Mouse (Mus musculus) left cerebral cortex, adult 8-10 months (tissue): ENCODE results near the gene Tppp3. TPM values are rescaled to one million over a fixed set of nuclear protein-coding genes. Genes with fewer than 3 reads are reported as not detected.

Experiments
- DNase-seq, 2 experiments: peaks; one replicate each; pipeline ENCODE4 v3.0.0; 2022; ENCODE audit warnings: low spot score in 2 of 2
- total RNA-seq, 4 experiments: library from RNA; stranded (reverse); gene quantifications; 2 replicates each; pipeline ENCODE4 v1.2.4; 2022

Gene Tppp3
- total RNA-seq, 4 experiments from 2014 or later: 59.3 to 66.5 (median 60.9) TPM

GRCm38 (mm10) chr8:105488082-105488481, 16.8 kb upstream of the Tppp3 start:
- no peak for DNase-seq

GRCm38 (mm10) chr8:105484392-105484791, 13.1 kb upstream of the Tppp3 start:
- DNase-seq: no peak

GRCm38 (mm10) chr8:105484030-105484368, 12.7 kb upstream of the Tppp3 start:
- DNase-seq: no peak

GRCm38 (mm10) chr8:105483212-105484029, 12.1 kb upstream of the Tppp3 start:
- DNase-seq: no peak

- no peak for DNase-seq
Observed at GRCm38 (mm10) chr8:105482123-105482522, 10.8 kb upstream of the Tppp3 start.

GRCm38 (mm10) chr8:105481453-105481852, 10.1 kb upstream of the Tppp3 start:
- no peak for DNase-seq

- DNase-seq: no peak
Observed at GRCm38 (mm10) chr8:105481013-105481412, 9.7 kb upstream of the Tppp3 start.

- DNase-seq: no peak
Observed at GRCm38 (mm10) chr8:105477792-105478191, 6.5 kb upstream of the Tppp3 start.

- peak in 1 of 2 experiments; percentile 20 for DNase-seq
Observed at GRCm38 (mm10) chr8:105476628-105477413, 5.5 kb upstream of the Tppp3 start.

GRCm38 (mm10) chr8:105476161-105476560, 4.8 kb upstream of the Tppp3 start:
- DNase-seq: no peak

GRCm38 (mm10) chr8:105475742-105476141, 4.4 kb upstream of the Tppp3 start:
- DNase-seq: no peak

GRCm38 (mm10) chr8:105475254-105475653, 3.9 kb upstream of the Tppp3 start:
- DNase-seq: no peak

GRCm38 (mm10) chr8:105474680-105475079, 3.4 kb upstream of the Tppp3 start:
- no peak for DNase-seq

- peak in 1 of 2 experiments; percentile 42 for DNase-seq
Observed at GRCm38 (mm10) chr8:105473816-105474606, 2.7 kb upstream of the Tppp3 start.

- no peak for DNase-seq
Observed at GRCm38 (mm10) chr8:105472983-105473382, 1.7 kb upstream of the Tppp3 start.

GRCm38 (mm10) chr8:105472414-105472932, 1.1 kb upstream of the Tppp3 start:
- DNase-seq: no peak

- no peak for DNase-seq
Observed at GRCm38 (mm10) chr8:105470681-105471313, 529 bp downstream of the Tppp3 start.

- no peak for DNase-seq
Observed at GRCm38 (mm10) chr8:105470262-105470661, 1.1 kb downstream of the Tppp3 start.

GRCm38 (mm10) chr8:105469816-105470215, 1.5 kb downstream of the Tppp3 start:
- no peak for DNase-seq

GRCm38 (mm10) chr8:105469041-105469695, 2.2 kb downstream of the Tppp3 start:
- peak in 1 of 2 experiments; percentile 56 for DNase-seq
